Mouse (Mus musculus) bone marrow macrophage, adult 2 months (primary cell): ENCODE data around the gene Myoz1.

Experiments used
- CTCF ChIP-seq: IDR thresholded peaks from 2 replicates; pipeline ENCODE4 v1.5.1; 2012; ENCODE audit warnings: low read depth, mild to moderate bottlenecking, low read length, moderate library complexity
- POLR2A ChIP-seq: IDR thresholded peaks from 2 replicates; pipeline ENCODE4 v1.6.1; 2012; ENCODE audit warnings: mild to moderate bottlenecking, low read depth, low read length, borderline replicate concordance

DNA sequence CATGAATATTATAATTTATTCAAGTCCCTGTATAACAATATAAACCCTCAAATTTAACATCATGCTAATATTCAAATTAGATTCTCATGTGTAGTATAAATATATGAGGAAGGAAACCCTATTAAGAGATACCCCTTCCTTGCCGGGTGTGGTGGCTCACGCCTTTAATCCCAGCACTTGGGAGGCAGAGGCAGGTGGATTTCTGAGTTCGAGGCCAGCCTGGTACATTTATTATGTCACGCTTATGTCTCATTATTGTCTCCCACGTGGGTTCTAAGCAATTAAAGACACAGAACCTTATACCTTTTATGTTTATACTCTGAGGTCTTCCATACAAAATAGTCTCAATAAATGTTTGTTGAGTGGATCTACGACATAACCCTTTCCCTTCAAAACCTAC, 17.6 kb downstream of the Myoz1 start:
- TF ChIP-seq CTCF = no peak
- TF ChIP-seq POLR2A = no peak
